Mouse (Mus musculus) bone marrow macrophage, adult 2 months (primary cell): Measurements from ENCODE around the gene Galnt17.

Experiments used
- CTCF ChIP-seq: IDR thresholded peaks from 2 replicates; pipeline ENCODE4 v1.5.1; 2012; ENCODE audit warnings: low read depth, mild to moderate bottlenecking, low read length, moderate library complexity
- POLR2A ChIP-seq: IDR thresholded peaks from 2 replicates; pipeline ENCODE4 v1.6.1; 2012; ENCODE audit warnings: mild to moderate bottlenecking, low read depth, low read length, borderline replicate concordance

GRCm38 (mm10) chr5:131236906-131237305 is 71.4 kb downstream of the Galnt17 start:
- TF ChIP-seq POLR2A (no peak), CTCF (no peak)
